Mouse (Mus musculus): Measurements from ENCODE around the gene Bdkrb1.

The Bdkrb1 gene

GRCm38 (mm10) chr12:105602581-105603210 lies at the start of gene Bdkrb1:
Bdkrb1 (plus strand) TSS chr12:105603085.
- no peak for DNase-seq

GRCm38 (mm10) chr12:105554151-105554772 lies 48.6 kb upstream of the Bdkrb1 start:
- DNase-seq, result no peak

GRCm38 (mm10) chr12:105555172-105555571 lies 47.7 kb upstream of the Bdkrb1 start:
- no peak for DNase-seq

- DNase-seq, result no peak
Observed at GRCm38 (mm10) chr12:105557250-105557925, 45.5 kb upstream of the Bdkrb1 start.

- no peak for DNase-seq
Observed at GRCm38 (mm10) chr12:105561007-105561534, 41.8 kb upstream of the Bdkrb1 start.

GRCm38 (mm10) chr12:105562056-105562820 lies 40.6 kb upstream of the Bdkrb1 start:
- DNase-seq, result no peak

GRCm38 (mm10) chr12:105562936-105563680 lies 39.8 kb upstream of the Bdkrb1 start, which contains the start of gene Bdkrb2:
Bdkrb2 (plus strand) TSS chr12:105563226.
- DNase-seq, result no peak

GRCm38 (mm10) chr12:105563726-105564275 lies 39.1 kb upstream of the Bdkrb1 start:
- no peak for DNase-seq

- no peak for DNase-seq
Observed at GRCm38 (mm10) chr12:105565221-105565620, 37.7 kb upstream of the Bdkrb1 start.

- no peak for DNase-seq
Observed at GRCm38 (mm10) chr12:105571867-105572266, 31.0 kb upstream of the Bdkrb1 start.

GRCm38 (mm10) chr12:105572622-105573021 lies 30.3 kb upstream of the Bdkrb1 start:
- DNase-seq, result no peak

GRCm38 (mm10) chr12:105574356-105574755 lies 28.5 kb upstream of the Bdkrb1 start:
- no peak for DNase-seq

GRCm38 (mm10) chr12:105580490-105580889 lies 22.4 kb upstream of the Bdkrb1 start:
- DNase-seq, result no peak

- no peak for DNase-seq
Observed at GRCm38 (mm10) chr12:105582486-105582885, 20.4 kb upstream of the Bdkrb1 start.

GRCm38 (mm10) chr12:105583484-105583883 lies 19.4 kb upstream of the Bdkrb1 start:
- DNase-seq, result no peak

- DNase-seq, result peak in 1 of 2 experiments; percentile 38
Observed at GRCm38 (mm10) chr12:105584851-105585250, 18.0 kb upstream of the Bdkrb1 start.

- DNase-seq, result no peak
Observed at GRCm38 (mm10) chr12:105587526-105587925, 15.4 kb upstream of the Bdkrb1 start.

- DNase-seq, result no peak
Observed at GRCm38 (mm10) chr12:105590786-105591185, 12.1 kb upstream of the Bdkrb1 start.

- no peak for DNase-seq
Observed at GRCm38 (mm10) chr12:105592361-105592761, 10.5 kb upstream of the Bdkrb1 start.

- no peak for DNase-seq
Observed at GRCm38 (mm10) chr12:105593471-105593870, 9.4 kb upstream of the Bdkrb1 start.

GRCm38 (mm10) chr12:105597135-105597534 lies 5.8 kb upstream of the Bdkrb1 start:
- DNase-seq, result peak; percentile 6 to 23

GRCm38 (mm10) chr12:105598503-105598902 lies 4.4 kb upstream of the Bdkrb1 start:
- DNase-seq, result no peak

Data from spleen, adult 18-20 months (tissue).